Mouse (Mus musculus): ENCODE data around the gene Morc3.

Gene Morc3

DNA sequence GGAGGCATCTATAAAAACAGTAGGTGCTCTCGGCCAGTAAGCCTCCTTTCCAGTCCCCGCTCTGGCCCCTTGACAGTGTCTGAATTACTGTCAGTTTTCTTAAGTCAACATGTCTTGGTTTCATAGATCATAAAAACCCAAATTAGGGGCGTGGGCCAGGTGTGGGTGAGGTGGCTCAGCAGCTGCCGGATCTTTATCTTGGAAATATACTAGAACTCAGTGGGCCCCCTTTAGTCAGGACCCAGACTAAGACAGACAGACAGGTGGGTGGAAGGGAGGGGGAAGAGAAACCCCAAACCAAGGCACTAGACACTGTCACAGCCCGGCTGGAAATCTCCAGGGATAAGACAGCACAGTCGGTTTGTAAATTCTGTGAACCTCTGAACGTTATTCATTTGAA is 91.9 kb downstream of the Morc3 start:
- no peak for DNase-seq (ENCODE audit: low spot score)
